Mouse (Mus musculus): ENCODE measurements around the gene Tlx1. TPM values are rescaled to one million over a fixed set of nuclear protein-coding genes. Genes with fewer than 3 reads are reported as not detected.

The Tlx1 gene
- total RNA-seq, 2 experiments from 2014 or later, result not detected

DNA sequence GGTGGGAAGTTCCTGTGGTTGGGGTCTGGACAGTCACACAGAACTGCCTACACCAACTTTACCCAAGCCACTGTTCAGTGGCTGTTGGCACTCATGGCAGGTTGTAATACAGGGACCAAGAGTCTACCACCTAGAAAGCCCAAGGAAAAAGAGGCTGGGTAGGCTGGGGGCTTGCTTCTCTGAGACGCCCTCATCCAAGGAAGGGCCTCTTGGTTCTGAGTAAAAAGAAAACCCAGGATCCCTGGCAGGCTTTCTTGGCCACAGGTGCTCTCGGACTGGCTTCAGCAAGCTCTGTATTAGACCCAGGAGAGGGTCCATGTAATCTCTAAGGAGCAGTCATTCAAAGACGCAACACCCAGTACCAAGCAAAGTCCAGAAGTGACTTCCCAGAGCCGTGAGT is 7.7 kb downstream of the Tlx1 start:
- DNase-seq (ENCODE audit: low spot score in 2 of 2), result no peak

DNA sequence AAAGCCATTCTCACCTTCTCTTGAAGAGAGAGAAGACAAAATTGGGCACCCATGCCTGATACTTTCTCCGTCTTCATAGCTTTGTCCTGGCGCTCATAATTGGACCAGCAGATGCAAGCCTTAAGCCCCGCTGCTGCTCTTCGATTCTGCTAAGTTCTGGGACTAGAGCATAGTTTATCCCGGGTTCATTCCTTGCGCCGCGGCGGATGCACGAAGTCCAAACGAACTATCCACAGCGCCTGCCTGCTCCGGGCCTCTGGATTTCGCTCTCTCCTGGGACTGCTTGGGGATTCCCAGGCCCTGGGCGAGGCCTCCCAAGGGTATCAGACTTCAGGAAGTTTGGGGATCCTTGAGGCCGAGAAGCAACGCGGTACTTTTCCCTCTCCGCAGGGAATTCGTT is 8.4 kb downstream of the Tlx1 start:
- no peak for DNase-seq (ENCODE audit: low spot score in 2 of 2)

DNA sequence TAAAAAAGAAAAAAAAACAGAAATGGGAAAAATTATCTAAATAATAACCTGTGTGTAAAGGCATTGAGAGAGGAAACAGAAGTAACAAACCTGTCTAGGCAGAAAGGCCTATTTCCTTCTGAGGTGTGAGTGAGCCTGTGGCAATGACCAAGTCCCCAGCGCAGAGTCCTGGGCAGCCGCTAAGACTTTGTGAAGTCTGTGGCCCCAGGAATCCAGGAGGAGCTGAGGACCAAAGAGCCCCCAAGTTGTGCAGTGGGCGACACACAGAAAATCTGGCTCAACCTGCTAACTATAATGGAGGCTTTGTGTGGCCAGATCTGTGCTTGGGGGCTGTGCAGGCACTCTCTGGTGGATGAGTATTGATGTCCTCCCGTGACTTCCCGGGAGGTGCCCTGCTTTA is 9.0 kb downstream of the Tlx1 start:
- DNase-seq (ENCODE audit: low spot score in 2 of 2), result no peak

DNA sequence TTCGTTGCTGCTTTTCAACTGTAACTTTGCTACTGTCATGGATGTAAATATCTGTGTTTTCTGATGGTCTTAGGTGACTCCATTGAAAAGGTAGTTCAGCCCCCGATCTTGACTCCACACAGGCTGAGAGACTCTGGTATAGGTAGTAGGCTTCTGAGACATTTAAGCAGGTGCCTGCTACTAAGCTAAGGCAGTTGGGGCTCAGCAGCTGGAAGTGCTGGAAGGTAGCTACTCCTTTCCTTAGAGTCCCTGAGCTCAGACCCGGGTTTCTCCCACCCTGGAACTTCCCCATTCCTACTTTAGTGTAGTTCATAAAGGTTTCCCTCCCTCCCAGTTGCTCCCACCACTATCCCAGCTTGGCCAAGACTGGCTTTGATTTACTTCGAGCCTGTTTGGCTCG is 9.5 kb downstream of the Tlx1 start:
- no peak for DNase-seq (ENCODE audit: low spot score in 2 of 2)

DNA sequence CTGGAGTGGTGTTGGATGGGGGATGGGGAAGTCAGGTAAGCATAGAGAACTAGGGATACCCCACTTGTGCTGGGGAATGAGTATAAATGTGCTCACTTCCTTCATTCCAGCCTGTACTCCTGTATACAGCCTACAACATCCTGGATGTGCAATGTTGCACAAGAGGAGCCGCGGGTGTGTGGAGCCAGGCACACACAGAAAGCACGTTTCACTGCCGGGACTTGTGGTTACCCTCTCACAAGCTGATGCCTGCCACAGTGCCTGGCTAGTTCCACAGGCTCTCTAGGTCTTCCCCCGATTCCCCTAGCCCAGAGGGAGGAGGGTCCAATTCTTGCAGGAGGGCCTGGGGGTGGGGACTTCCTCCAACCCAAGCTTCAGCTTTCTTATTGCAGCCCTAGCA is 10.0 kb downstream of the Tlx1 start:
- no peak for DNase-seq (ENCODE audit: low spot score in 2 of 2)

DNA sequence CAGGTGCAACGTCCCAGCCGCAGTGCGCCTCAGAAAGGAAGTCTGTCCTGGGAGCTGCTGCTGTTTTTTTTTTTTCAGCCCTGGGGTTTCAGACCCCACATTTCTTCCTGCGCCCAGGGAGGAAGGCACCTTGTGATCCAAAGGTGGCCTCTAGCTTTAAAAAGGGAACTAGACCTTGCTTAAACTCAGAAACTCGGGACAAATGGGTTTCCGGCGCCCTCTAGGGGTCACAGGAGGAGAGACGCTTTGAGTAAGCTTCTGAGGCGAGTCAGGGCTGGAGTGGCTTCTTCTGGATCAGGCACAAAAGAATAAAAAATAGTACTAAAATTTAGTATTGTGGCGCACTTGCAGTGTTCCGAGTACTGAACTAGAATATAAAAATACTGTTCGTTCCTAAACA is 10.6 kb downstream of the Tlx1 start:
- peak; percentile 50 to 70 for DNase-seq (ENCODE audit: low spot score in 2 of 2)

DNA sequence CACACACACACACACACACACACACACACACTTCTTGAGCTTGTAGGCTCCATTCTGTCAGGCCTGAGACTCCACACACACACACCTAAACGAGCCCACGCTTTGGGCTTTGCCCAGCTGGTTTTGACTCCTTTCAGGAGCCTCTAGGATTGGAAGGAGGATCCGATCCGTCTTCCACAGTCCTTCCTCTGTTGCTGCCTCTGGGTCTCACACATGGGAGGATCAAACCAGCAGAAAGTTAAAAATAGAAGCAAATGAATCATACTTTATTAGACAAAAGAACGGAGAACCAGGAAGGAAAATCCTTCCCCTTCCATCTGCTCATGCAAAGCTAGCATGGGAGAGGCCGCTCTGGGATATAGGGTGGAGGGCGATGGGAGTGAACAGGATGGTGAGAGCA is 11.7 kb downstream of the Tlx1 start:
- no peak for DNase-seq (ENCODE audit: low spot score in 2 of 2)

DNA sequence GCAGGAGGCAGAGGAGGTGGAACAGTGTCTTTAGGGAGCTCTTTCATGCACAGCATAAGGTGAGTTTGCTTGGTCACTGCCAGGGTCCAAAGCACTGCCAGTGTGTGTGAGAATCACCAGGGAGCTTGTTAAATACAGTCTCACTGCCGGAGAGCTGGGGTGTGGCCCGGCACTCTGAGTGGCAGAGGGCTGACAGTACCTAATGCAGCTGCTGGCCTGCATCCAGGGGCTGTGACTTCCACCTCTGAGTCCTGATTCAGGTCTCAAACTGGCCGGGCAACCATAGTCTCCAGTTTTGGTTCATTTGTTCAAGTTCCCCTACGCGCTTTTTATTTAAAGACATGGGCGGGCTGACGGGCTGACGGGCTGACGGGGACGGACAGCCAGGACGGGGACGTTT is 12.4 kb downstream of the Tlx1 start:
- DNase-seq (ENCODE audit: low spot score in 2 of 2), result no peak

DNA sequence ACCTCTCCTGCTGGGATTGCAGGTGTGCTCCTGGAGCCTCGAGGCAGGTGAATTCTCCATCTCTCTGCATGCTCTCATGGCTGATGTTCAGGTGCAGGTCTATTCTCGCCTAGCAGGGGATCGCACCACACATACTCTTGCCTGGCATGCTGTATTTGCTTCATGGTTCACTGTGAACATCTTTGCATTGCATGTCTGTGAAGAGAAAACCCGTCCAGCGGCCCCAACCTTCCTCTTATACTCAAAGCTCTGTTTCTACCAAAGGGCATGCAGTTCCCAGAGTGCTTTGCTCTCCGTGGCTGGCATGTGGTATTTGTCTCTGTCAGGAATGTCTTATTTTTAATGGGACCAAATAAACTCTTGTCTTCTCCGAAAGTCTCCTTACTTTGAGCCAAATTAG is 20.0 kb downstream of the Tlx1 start:
- no peak for DNase-seq (ENCODE audit: low spot score in 2 of 2)

DNA sequence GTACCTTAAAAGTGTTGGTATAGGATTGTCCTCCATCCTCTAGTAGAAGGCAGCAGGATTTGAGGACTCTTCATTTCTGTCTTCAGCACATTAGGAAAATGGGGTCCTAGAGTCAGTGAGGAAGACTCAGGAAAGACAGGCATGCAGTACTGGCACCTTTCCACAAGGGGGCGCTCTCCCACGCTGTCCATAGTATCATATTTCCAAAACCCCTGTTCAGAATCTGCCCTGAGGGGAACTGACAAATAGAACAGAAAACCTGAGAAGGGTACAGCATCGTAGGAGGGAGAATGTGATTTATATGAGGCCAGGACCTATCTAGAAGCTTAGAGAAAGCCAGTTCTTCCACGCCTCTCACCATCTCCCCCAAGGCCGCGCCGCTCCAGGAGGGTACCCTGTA is 24.3 kb downstream of the Tlx1 start:
- DNase-seq (ENCODE audit: low spot score in 2 of 2), result no peak

DNA sequence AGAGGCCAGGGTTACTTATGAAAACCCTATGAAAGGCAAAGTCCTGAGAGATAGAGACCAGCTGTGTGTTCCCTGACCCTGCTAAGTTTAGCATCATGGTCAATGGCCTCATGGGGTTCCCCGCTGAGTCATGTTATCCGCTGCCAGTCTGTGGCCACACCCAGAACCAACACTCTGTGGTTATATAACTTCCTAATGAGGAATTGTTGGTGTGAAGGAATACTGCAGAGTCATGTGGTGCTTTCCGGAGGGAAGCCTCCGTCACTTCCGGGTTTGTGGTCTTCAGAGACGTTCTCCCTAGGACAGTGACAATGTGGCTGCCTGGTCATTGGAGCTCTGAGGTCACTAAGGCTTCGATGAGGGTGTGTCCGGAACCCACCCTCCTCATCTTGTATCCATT is 25.8 kb downstream of the Tlx1 start:
- no peak for DNase-seq (ENCODE audit: low spot score in 2 of 2)

DNA sequence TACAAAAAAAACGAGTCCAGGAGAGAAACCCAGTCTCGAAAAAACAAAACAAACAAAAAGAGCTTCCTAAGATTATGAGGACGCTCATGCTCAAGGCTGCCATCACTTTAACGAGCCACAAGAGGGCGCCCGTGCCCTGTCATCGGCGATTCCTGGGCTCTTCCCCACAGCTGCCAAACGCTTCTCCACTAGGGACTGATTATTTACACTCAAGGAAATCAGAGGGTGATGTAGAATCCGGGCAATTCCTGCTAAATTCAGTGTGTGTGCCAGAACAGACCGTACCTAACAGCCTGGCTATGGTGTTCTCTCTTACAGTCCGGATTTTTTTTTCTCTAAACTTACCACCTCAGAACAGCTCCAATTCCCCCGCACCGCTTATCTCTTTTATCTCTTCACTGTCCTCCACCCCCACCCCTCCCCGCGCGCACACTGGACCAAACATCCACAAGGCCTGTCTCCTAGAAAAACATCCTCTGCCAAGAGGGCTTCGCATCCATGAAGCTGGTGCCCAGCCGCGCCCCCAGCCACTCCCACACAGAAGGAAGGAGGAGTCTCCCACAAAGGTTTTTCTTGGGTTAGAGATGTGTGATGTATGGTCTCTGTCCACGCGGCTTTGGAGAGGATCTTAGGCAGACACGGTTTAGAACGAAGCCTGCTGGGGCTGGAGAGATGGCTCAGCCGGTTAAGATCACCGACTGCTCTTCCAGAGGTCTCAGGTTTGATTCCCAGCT is 26.7 kb downstream of the Tlx1 start:
- DNase-seq (ENCODE audit: low spot score in 2 of 2), result peak; percentile 55 to 77

DNA sequence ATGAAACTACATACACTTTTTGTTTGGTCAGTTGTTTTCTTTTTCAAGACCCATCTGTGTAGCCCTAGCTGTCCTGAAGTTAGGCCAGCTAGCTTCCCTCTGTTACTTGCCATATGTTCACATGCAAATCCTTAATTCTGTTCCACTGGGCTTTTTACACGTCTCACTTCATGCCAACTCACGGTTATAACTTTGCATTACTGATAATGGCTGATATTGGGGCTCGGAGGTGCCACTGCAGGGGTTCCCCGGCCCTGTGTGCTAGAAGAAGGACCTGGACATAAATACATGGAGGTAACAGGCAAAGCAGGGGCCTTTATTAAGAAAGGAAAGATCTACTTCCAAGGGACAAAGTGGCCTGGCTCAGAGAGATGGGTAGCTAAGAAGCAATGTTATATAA is 29.0 kb downstream of the Tlx1 start:
- DNase-seq (ENCODE audit: low spot score in 2 of 2), result no peak

DNA sequence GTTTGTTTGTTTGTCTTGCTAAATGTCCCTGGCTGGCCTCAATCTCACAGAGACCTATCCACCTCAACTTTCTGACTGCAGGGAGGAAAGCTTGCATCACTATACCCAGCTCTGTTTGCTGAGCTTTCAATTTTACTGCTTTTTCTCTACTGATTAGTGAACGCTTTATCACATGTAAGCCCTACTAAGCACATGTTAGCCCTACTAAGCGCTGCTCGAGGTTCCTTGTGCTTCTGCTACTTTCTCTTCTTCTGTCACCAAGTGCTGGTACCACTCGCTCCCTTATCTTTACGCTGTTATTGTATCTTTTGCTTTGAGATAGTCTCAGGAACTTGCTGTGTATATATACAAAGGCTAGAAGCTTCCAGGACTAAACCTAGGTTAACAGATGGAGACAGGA is 30.0 kb downstream of the Tlx1 start:
- no peak for DNase-seq (ENCODE audit: low spot score in 2 of 2)

DNA sequence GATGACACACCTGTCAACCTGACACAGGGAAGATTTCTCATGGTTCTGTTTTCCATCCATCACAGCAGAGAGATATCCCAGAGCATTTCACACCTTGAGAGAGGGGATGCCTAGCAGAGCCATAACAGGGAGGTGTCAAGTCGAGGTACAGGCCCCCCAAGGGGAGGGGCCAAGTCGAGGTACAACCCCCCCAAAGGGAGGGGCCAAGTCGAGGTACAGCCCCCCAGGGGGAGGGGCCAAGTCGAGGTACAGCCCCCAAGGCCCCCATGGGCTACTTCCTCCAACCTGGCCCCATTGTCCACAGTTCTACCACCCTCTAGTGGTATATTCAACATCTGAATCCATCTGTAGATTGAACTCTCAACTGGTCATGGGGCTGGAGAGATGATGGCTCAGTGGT is 44.2 kb downstream of the Tlx1 start:
- no peak for DNase-seq (ENCODE audit: low spot score in 2 of 2)

DNA sequence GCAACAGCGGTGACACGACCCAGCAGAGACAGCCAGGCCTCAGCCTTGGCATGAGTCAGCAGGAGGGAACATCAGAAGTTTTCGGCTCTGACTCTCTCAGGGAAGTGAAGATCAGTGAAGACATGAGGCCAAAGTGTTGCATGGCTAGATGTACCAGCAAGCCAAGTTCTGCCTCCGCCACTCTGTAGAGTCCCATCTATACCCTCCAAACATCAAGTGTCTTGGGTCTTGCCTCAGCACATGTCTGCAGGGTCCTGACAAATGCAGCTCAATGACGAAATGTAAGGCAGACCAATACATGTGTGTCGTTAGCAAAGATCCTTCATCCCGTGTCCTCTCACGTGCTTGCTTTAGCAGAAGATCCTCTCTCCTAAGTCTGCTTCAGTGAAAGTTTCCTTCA is 46.5 kb downstream of the Tlx1 start:
- DNase-seq (ENCODE audit: low spot score in 2 of 2), result no peak

DNA sequence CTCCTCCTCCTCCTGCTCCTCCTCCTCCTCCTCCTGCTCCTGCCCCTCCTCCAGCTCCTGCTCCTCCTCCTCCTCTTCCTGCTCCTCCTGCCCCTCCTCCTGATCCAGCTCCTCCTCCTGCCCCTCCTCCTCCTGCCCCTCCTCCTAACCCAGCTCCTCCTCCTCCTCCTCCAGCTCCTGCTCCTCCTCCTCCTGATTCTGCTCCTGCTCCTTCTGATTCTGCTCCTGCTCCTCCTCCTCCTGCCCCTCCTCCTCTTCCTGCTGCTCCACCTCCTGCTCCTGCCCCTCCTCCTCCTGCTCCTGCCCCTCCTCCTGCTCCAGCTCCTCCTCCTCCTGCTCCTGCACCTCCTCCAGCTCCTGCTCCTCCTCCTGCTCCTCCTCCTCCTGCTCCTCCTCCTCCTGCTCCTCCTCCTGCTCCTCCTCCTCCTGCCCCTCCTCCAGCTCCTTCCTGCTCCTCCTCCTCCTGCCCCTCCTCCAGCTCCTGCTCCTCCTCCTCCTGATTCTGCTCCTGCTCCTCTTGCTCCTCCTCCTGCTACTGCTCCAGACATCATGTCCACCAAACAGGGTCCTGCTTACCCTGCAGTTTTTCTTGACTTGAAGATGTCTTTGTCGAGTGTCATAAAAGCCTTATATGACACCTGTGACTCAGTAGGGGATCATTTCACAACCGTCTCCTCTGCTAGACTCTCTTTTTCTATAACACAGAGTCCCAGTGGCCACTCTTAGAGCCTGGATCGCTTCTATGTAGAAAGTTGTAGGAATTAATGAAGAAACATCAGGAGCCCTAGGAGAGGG is 55.0 kb downstream of the Tlx1 start:
- no peak for DNase-seq (ENCODE audit: low spot score in 2 of 2)

Other genes with a start within 250 kb of the Tlx1 start
- 10 to 100 TPM; 30.8 to 34.0 TPM for gene Slf2, start 219.5 kb upstream of the Tlx1 start, total RNA-seq (2021)
- gene Sema4g, start 161.6 kb upstream of the Tlx1 start, total RNA-seq (2021), result 10 to 100 TPM; 40.1 to 46.0 TPM
- 10 to 100 TPM; 14.7 to 15.2 TPM for gene Twnk, start 145.0 kb upstream of the Tlx1 start, total RNA-seq (2021)
- 10 to 100 TPM; 46.2 to 47.5 TPM for gene Mrpl43, start 144.2 kb upstream of the Tlx1 start, total RNA-seq (2021)
- 10 to 100 TPM; 24.0 to 24.6 TPM for gene Lzts2, start 136.3 kb upstream of the Tlx1 start, total RNA-seq (2021)
- 1 to 10 TPM; 2.1 to 2.3 TPM for gene Pdzd7, start 105.0 kb upstream of the Tlx1 start, total RNA-seq (2021)
- gene Sfxn3, start 103.2 kb upstream of the Tlx1 start, total RNA-seq (2021), result 100 to 1,000 TPM; 113 to 117 TPM
- 1 to 10 TPM in 1 of 2 experiments, under 1 TPM in 1; 0.94 to 1.6 TPM for gene Kazald1, start 75.4 kb upstream of the Tlx1 start, total RNA-seq (2021)
- not detected for gene Lbx1, start 85.1 kb downstream of the Tlx1 start, total RNA-seq (2021)
- gene Btrc, start 213.1 kb downstream of the Tlx1 start, total RNA-seq (2021), result 10 to 100 TPM; 82.3 to 90.2 TPM